Mouse (Mus musculus) olfactory bulb, adult 2 months (tissue): ENCODE results near the gene Edaradd.

Experiments
- CTCF ChIP-seq: fragments of 200-500 bp; IDR thresholded peaks from 2 replicates; pipeline ENCODE4 v1.5.1; 2012; ENCODE audit warnings: low read depth, mild to moderate bottlenecking, low read length, moderate library complexity; ENCODE audit not compliant: insufficient read depth
- POLR2A ChIP-seq: fragments of 200-500 bp; IDR thresholded peaks from 2 replicates; pipeline ENCODE4 v1.6.1; 2012; ENCODE audit warnings: mild to moderate bottlenecking, low read depth, low read length, moderate library complexity; ENCODE audit not compliant: insufficient read depth

GRCm38 (mm10) chr13:12534628-12535027, 14.4 kb upstream of the Edaradd start:
- TF ChIP-seq CTCF = no peak
- TF ChIP-seq POLR2A = no peak
